Mouse (Mus musculus) A20 (cell line): ENCODE measurements around the gene Atg4d.
"Not testable (repeated sequence)": the region's sequence is repeated elsewhere in the genome, so short reads cannot be mapped to it uniquely, and the experiment has no call there.

ENCODE experiments used
- DNase-seq: peaks from one replicate; pipeline ENCODE4 v3.0.0-alpha.2; 2011; ENCODE audit warnings: low read depth, low spot score

The Atg4d gene

DNA sequence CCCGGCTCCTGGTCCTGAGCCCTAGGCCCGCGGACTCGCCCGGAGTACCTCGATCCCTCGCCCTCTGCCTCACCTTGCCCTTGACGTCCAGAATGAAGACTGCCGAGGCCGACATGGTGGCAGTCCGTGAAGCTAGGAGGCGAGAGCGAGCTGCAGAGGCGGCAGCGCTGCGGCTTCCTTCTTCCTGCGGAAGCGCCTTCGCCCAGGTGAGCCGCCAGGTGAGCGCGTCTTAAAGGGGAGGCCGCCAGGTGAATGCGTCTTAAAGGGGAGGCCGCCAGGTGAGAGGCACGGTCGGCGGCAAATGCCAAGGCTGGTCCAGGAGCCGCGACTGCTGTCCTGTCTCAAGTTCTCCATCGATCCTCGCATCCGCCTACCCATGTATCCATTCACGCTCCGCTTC is 47.0 kb downstream of the Atg4d start, which contains the start of gene Ap1m2:
Ap1m2 (minus strand) TSS at position 204 of the 400 bp plus-strand sequence.
- DNase-seq: no peak

DNA sequence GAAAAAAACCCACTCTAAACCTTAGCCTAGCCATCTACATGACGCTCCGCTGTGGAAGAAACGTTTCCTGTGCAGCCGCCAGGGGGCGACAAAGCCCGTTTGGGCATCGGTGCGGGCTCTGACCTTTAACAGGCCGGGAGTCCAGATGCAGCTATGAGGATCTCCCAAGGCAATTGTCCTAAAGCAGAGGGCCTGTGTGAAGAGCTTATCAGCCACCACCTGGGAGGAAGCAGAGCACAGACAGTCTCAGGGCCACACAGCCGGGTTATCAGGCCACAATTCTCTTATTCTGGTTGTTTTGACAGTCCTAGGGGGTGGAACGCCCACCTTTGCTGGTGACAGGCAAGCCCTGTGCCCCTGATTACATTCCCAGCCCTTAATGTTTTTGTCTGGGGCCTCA is 48.3 kb downstream of the Atg4d start:
- peak; percentile 76 for DNase-seq

- DNase-seq: no peak
Measured at GRCm38 (mm10) chr9:21314367-21315140, 49.5 kb downstream of the Atg4d start.

GRCm38 (mm10) chr9:21315421-21315820 is 50.3 kb downstream of the Atg4d start:
- DNase-seq: no peak

GRCm38 (mm10) chr9:21316696-21317095 is 51.6 kb downstream of the Atg4d start:
- DNase-seq: no peak

GRCm38 (mm10) chr9:21318792-21319191 is 53.7 kb downstream of the Atg4d start:
- DNase-seq: no peak

DNA sequence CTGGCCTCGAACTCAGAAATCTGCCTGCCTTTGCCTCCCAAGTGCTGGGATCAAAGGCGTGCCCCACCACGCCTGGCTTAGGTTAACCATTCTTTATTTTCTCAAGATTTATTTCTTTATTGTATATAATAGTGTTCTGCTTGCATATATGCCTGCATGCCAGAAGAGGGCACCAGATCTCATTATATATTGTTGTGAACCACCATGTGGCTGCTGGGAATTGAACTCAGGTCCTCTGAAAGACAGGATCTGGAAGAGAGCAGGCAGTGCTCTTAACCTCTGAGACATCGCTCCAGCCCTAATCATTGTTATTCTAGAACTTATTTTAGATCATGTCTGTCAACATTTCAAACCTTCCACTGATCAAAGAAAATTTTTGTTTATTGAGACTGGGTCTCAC is 54.4 kb downstream of the Atg4d start:
- DNase-seq: no peak

- no peak for DNase-seq
Measured at GRCm38 (mm10) chr9:21320280-21320618, 55.2 kb downstream of the Atg4d start.

DNA sequence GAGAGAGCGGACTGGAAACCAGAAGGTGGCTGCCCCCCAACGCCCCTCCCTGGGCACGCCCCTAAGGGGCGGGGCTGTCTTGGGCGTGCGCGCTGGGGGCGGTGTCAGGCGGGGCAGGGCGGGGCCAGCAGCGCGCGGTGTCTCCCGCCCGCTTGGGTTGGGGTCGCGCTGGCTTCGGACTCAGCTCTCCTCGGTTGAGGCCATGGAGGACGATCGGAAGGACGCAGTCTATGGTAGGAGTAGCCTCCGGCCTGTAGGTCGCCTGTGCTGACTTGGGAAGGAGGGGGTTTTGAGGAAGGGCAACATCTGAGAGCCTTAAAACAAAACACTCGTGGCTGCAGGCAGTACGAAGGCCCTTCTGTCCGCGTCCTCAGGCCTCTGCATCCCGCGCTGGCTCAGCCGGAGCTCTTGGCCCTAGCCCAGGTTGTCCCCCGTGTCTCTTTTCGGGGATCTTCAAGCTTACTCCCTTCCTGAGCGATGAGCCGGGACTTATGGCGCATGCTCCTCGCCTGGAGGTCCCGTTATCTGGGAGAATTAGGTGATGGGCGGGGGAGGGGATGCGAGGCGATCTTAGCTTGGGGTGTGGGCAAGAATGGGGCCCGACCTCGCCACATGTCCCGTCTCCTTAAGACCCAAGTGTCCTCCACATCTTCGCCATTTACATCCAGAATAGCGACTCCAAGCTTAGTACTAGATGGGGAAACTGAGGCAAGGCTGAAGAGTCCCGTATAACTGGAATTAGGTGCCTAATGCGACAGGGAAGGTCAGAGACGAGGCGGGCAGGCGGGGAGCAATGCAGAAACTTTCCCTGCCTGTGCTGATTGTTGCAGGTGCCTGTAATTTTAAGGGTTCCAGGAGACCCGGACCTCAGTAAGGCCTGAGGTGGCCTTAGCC is 55.8 kb downstream of the Atg4d start, which contains the start of gene Slc44a2:
Slc44a2 (plus strand) TSS at position 80 of the 894 bp plus-strand sequence.
- DNase-seq: peak; percentile 82

DNA sequence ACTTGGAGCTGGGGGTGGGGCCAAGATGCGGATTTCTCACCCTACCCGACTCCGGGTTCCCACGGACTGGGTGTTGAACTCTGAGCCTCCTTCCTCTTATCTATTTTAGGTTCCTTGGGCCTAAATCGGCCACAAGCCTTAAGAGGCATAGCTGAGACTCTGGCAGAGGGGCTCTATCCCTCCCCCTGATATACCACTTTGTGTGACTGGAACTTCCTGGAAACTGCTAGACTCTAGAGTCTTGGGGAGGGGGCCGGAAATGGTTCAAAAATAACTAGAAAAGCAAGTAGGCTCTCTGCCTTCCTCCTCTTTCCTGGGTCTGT is 56.4 kb downstream of the Atg4d start:
- peak; percentile 75 for DNase-seq

DNA sequence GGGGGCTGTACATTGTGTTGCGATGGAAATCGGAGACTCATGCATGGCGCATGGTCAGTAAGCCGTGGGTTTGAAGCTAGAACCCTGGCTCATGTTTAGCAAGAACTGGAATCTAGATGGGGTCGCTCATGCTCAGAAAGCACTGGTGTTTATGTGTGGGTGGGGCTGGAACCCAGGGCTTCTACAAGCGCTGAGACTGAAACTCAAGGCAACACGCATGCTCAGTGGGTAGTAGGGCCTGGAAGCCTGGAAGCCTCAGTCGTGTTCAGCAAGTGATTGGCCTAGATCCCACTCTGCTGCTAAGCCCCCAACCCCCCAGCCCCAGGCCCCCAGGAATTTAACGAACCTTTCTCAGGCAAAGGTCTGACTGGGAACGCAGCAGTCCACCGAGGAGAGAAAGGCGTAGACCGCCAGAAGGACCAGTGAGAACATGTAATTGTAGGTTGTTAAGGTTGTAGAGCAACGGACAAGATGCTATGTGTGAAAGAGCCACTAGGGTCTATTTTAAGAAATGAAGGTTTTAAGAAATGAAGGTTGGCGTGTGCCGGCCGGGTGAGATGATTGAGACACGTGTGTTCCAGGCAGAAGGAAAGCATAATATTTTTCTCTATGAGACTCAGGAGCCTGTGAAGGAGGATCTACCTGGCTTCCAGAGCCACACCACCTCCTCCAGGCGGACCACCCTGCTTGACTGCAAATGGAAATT is 57.3 kb downstream of the Atg4d start:
- DNase-seq: peak; percentile 74

GRCm38 (mm10) chr9:21322917-21323297 is 57.8 kb downstream of the Atg4d start:
- not testable (repeated sequence) for DNase-seq

GRCm38 (mm10) chr9:21324269-21324668 is 59.2 kb downstream of the Atg4d start:
- DNase-seq: no peak
